Mouse (Mus musculus): ENCODE results near the gene Klk9.

DNA sequence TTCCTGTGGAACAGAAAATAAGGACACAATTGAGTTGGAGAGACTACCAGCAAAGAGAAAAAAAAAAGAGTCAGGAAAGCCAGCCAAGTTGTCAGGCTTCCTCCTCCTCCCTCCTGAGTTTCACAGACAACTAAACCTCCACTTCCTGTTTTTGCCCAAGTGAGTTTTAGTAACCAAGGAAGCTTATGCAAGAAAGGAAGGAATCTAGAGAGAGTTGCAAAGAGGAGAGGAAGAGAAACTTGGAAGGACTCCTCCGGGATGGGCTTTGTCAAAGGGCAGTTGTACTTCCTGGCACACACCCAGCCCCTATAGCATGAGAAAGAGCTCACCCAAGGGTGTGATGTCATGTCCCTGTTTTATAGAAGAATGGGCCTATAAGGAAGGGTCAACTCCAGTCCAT, 43.9 kb upstream of the Klk9 start:
- TF ChIP-seq CTCF (IDR thresholded peaks at IDR 0.05; ENCODE audit: control insufficient read depth, insufficient read depth, insufficient replicate concordance, low read depth, low read length) = no peak
- no peak for TF ChIP-seq POLR2A (IDR thresholded peaks at IDR 0.05; ENCODE audit: control insufficient read depth, low read depth, low read length)

Measured in testis, adult 2 months (tissue).